Mouse (Mus musculus) lung, adult 2 months (tissue): Measurements from ENCODE around the gene Npff.

Experiments used
- CTCF ChIP-seq: fragments of 200-500 bp; IDR thresholded peaks from 2 replicates; pipeline ENCODE4 v1.5.1; 2011; ENCODE audit warnings: mild to moderate bottlenecking, low read length, control low read depth; ENCODE audit not compliant: insufficient read depth
- POLR2A ChIP-seq: fragments of 200-500 bp; IDR thresholded peaks from 2 replicates; pipeline ENCODE4 v1.6.1; 2011; ENCODE audit warnings: low read depth, mild to moderate bottlenecking, control low read depth, low read length, borderline replicate concordance; ENCODE audit errors: extremely low read depth

DNA sequence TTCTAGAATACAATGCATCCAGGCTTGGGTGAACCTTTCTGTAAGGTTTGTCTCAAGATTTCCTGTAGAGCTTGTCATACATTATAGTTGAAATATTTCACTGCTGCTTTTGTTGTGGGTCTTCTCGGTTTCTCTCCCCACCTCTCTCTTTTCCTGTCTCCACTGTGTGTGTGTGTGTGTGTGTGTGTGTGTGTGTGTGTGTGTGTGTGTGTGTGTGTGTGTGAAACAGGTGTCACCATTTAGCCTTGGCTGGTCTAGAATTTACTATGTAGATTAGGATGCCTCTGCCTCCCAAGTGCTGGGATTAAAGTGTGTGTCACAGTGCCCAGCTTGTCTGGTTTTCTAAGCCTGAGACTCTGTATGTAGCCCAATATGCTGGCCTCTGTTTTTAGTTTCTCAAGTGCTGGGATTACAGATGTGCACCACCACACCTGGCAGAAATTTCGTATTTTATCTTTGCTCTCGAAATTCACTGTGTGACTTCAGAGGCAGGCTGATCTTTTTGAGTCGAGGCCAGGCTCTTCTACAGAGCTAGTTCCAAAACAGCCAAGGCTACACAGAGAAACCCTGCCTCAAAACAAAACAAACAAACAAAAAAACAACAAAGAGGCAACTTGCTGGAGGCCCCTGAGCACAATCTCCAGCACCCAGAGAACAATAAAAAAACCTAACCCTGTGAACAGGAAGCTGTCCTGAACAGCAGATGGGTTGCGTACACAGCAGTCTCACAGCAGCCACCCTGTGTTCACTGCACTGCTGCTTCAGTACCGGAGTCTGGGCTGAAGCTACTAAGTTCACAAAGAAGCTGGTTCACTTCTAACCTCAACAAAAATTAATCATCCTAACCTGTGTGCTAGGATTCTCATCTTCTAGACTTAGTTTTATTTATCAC is 1.6 kb upstream of the Npff start:
- no peak for TF ChIP-seq POLR2A
- TF ChIP-seq CTCF, result no peak
